Mouse (Mus musculus): ENCODE data around the gene Anks1b. TPM values are rescaled to one million over a fixed set of nuclear protein-coding genes. Genes with fewer than 3 reads are reported as not detected.

Anks1b gene
- polyA plus RNA-seq, 1 experiment from 2014 or later = 1.5 TPM

DNA sequence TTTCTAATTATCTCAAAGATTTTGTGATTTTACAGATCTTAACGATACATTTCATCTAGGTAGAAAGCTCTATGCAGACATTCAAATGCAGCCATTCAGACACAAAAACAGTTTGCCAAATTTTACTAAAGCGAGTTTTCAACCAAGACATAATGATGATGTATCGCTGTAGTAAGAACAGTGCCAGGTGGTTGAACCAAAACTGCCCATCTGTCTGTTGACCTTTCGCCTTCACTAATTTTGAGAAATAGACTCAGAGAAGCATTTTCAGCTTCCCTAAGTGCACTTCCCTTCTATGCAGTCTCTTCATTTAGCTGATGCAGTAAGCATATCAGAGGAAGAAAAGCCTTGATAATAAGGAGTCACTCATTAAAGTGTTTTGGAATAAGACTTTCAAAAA, 527.1 kb downstream of the Anks1b start:
- DNase-seq (ENCODE audit: low spot score) (no peak), ATAC-seq (replicated peaks; ENCODE audit: low FRiP score, low TSS enrichment, low read depth) (no peak)
- Histone ChIP-seq H3K4me1 (replicated peaks; ENCODE audit: control insufficient read depth, insufficient read depth, low read length) (no peaks in the 10 kb centered on the region), H3K9ac (ENCODE audit: low read length) (no peak overlapping the region), H3K36me3 (ENCODE audit: control insufficient read depth, insufficient read depth, low read length) (no peaks in the 10 kb centered on the region), H3K9me3 (ENCODE audit: control insufficient read depth, low read length) (no peaks in the 10 kb centered on the region), H3K27me3 (replicated peaks; ENCODE audit: control insufficient read depth, insufficient read depth, low read length) (no peaks in the 10 kb centered on the region), H3K4me3 (ENCODE audit: low read depth, low read length) (no peak overlapping the region), H3K27ac (ENCODE audit: low read depth) (no peak overlapping the region), H3K4me2 (ENCODE audit: low read length) (no peak overlapping the region)
- WGBS = 89% methylated on average over 4 of the region's 4 CpGs

- H3K9ac ChIP-seq (ENCODE audit: low read length) = no peak overlapping the region
- H3K4me2 ChIP-seq (ENCODE audit: low read length) = no peak overlapping the region
- no peak overlapping the region for H3K4me3 ChIP-seq (ENCODE audit: low read depth, low read length)
- H3K36me3 ChIP-seq (ENCODE audit: control insufficient read depth, insufficient read depth, low read length) = no peaks in the 10 kb centered on the region
- H3K4me1 ChIP-seq (replicated peaks; ENCODE audit: control insufficient read depth, insufficient read depth, low read length) = no peaks in the 10 kb centered on the region
- H3K9me3 ChIP-seq (ENCODE audit: control insufficient read depth, low read length) = no peaks in the 10 kb centered on the region
- no peak overlapping the region for H3K27ac ChIP-seq (ENCODE audit: low read depth)
- ATAC-seq (replicated peaks; ENCODE audit: low FRiP score, low TSS enrichment, low read depth) (no peak), DNase-seq (ENCODE audit: low spot score) (no peak)
- no peaks in the 10 kb centered on the region for H3K27me3 ChIP-seq (replicated peaks; ENCODE audit: control insufficient read depth, insufficient read depth, low read length)
- WGBS = 76% methylated on average over 2 of the region's 2 CpGs
These were observed 535.2 kb downstream of the Anks1b start for GRCm38 (mm10) chr10:90408484-90408883.

- no peaks in the 10 kb centered on the region for H3K36me3 ChIP-seq (ENCODE audit: control insufficient read depth, insufficient read depth, low read length)
- H3K9ac ChIP-seq (ENCODE audit: low read length) = no peak overlapping the region
- no peaks in the 10 kb centered on the region for H3K27me3 ChIP-seq (replicated peaks; ENCODE audit: control insufficient read depth, insufficient read depth, low read length)
- H3K4me3 ChIP-seq (ENCODE audit: low read depth, low read length) = no peak overlapping the region
- no peak overlapping the region for H3K4me2 ChIP-seq (ENCODE audit: low read length)
- 57% methylated on average over 5 of the region's 5 CpGs for WGBS
- H3K4me1 ChIP-seq (replicated peaks; ENCODE audit: control insufficient read depth, insufficient read depth, low read length) = no peaks in the 10 kb centered on the region
- no peak for ATAC-seq (replicated peaks; ENCODE audit: low FRiP score, low TSS enrichment, low read depth)
- no peaks in the 10 kb centered on the region for H3K9me3 ChIP-seq (ENCODE audit: control insufficient read depth, low read length)
- no peak for DNase-seq (ENCODE audit: low spot score)
- no peak overlapping the region for H3K27ac ChIP-seq (ENCODE audit: low read depth)
These were observed 558.2 kb downstream of the Anks1b start for GRCm38 (mm10) chr10:90431527-90431926.

GRCm38 (mm10) chr10:90431974-90432373, 558.7 kb downstream of the Anks1b start:
- H3K4me3 ChIP-seq (ENCODE audit: low read depth, low read length) = no peak overlapping the region
- H3K4me2 ChIP-seq (ENCODE audit: low read length) = no peak overlapping the region
- H3K9me3 ChIP-seq (ENCODE audit: control insufficient read depth, low read length) = no peaks in the 10 kb centered on the region
- ATAC-seq (replicated peaks; ENCODE audit: low FRiP score, low TSS enrichment, low read depth) (no peak), DNase-seq (ENCODE audit: low spot score) (no peak)
- no peaks in the 10 kb centered on the region for H3K27me3 ChIP-seq (replicated peaks; ENCODE audit: control insufficient read depth, insufficient read depth, low read length)
- WGBS = 51% methylated on average over 9 of the region's 9 CpGs
- H3K4me1 ChIP-seq (replicated peaks; ENCODE audit: control insufficient read depth, insufficient read depth, low read length) = no peaks in the 10 kb centered on the region
- no peak overlapping the region for H3K27ac ChIP-seq (ENCODE audit: low read depth)
- H3K9ac ChIP-seq (ENCODE audit: low read length) = no peak overlapping the region
- H3K36me3 ChIP-seq (ENCODE audit: control insufficient read depth, insufficient read depth, low read length) = no peaks in the 10 kb centered on the region

DNA sequence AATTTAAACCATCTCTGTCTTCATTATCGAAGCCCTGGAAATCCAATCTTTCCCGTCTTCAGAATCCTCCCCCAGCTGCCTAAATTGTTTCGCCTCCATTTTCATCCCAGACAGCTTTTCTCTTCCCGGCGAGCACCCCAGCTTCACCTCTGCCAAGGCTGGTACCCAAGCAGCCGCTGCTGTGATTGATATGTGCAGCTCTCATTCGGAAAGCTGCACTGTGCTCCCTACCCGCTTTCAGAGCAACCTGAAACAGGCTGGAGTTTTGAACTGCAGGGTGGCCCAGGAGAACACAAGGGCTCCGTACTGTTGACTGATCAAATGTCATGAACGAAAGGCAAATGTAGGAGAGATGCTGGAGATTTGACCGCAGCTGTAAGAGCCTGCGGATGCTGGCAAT, 559.2 kb downstream of the Anks1b start:
- ATAC-seq (replicated peaks; ENCODE audit: low FRiP score, low TSS enrichment, low read depth) = no peak
- Histone ChIP-seq H3K4me1 (replicated peaks; ENCODE audit: control insufficient read depth, insufficient read depth, low read length) (no peaks in the 10 kb centered on the region), H3K4me3 (ENCODE audit: low read depth, low read length) (no peak overlapping the region), H3K4me2 (ENCODE audit: low read length) (no peak overlapping the region), H3K27ac (ENCODE audit: low read depth) (no peak overlapping the region), H3K27me3 (replicated peaks; ENCODE audit: control insufficient read depth, insufficient read depth, low read length) (no peaks in the 10 kb centered on the region), H3K9me3 (ENCODE audit: control insufficient read depth, low read length) (no peaks in the 10 kb centered on the region), H3K9ac (ENCODE audit: low read length) (no peak overlapping the region), H3K36me3 (ENCODE audit: control insufficient read depth, insufficient read depth, low read length) (no peaks in the 10 kb centered on the region)
- 54% methylated on average over 12 of the region's 12 CpGs for WGBS
- no peak for DNase-seq (ENCODE audit: low spot score)

DNA sequence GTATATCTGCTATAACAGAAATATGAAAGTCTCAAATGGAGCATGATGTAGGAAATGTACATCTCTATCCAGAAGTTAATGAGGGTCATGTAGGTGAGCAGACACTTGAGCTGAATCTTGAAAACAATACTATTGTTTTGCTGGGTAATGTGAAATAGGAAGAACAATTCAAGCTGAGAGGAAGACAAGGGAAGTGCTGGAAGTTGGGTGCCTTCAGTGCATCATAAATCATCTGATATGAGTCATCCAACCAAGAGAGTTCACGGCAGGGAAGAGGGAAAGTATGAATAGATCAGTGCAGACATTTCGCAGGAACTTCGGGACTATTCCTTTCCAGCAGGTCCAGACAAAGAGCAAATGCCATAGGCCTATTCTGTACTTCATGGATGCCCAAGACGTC, 567.7 kb downstream of the Anks1b start:
- H3K27me3 ChIP-seq (replicated peaks; ENCODE audit: control insufficient read depth, insufficient read depth, low read length) = no peaks in the 10 kb centered on the region
- no peak for DNase-seq (ENCODE audit: low spot score)
- no peaks in the 10 kb centered on the region for H3K36me3 ChIP-seq (ENCODE audit: control insufficient read depth, insufficient read depth, low read length)
- H3K4me1 ChIP-seq (replicated peaks; ENCODE audit: control insufficient read depth, insufficient read depth, low read length) = no peaks in the 10 kb centered on the region
- no peak overlapping the region for H3K4me3 ChIP-seq (ENCODE audit: low read depth, low read length)
- 64% methylated on average over 4 of the region's 4 CpGs for WGBS
- H3K27ac ChIP-seq (ENCODE audit: low read depth) = no peak overlapping the region
- ATAC-seq (replicated peaks; ENCODE audit: low FRiP score, low TSS enrichment, low read depth) = no peak
- no peak overlapping the region for H3K9ac ChIP-seq (ENCODE audit: low read length)
- H3K4me2 ChIP-seq (ENCODE audit: low read length) = no peak overlapping the region
- H3K9me3 ChIP-seq (ENCODE audit: control insufficient read depth, low read length) = no peaks in the 10 kb centered on the region

DNA sequence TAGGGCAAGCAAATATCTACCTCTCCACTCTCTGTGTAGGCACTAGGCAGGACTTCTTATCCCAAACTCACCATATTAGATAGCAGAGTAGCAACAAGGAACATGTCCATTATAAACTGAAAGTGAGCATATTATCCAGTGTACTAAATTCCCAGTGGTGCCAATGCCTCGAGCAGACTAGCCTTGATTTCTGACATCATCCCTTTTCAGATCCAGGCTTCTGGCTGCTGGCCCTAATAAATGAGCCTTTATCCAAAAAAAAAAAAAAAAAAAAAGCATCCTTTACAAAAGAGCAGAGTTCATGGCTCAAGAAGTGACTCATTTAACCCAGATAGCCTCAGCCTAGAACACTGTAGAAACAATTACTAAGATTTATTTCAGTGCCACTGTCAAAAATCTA, 568.3 kb downstream of the Anks1b start:
- H3K27ac ChIP-seq (ENCODE audit: low read depth) = no peak overlapping the region
- no peaks in the 10 kb centered on the region for H3K27me3 ChIP-seq (replicated peaks; ENCODE audit: control insufficient read depth, insufficient read depth, low read length)
- no peaks in the 10 kb centered on the region for H3K4me1 ChIP-seq (replicated peaks; ENCODE audit: control insufficient read depth, insufficient read depth, low read length)
- no peak overlapping the region for H3K4me3 ChIP-seq (ENCODE audit: low read depth, low read length)
- no peaks in the 10 kb centered on the region for H3K36me3 ChIP-seq (ENCODE audit: control insufficient read depth, insufficient read depth, low read length)
- ATAC-seq (replicated peaks; ENCODE audit: low FRiP score, low TSS enrichment, low read depth) (no peak), DNase-seq (ENCODE audit: low spot score) (no peak)
- H3K9ac ChIP-seq (ENCODE audit: low read length) = no peak overlapping the region
- H3K9me3 ChIP-seq (ENCODE audit: control insufficient read depth, low read length) = no peaks in the 10 kb centered on the region
- H3K4me2 ChIP-seq (ENCODE audit: low read length) = no peak overlapping the region
- WGBS = 76% methylated on average over 1 of the region's 1 CpGs

- H3K4me2 ChIP-seq (ENCODE audit: low read length) = no peak overlapping the region
- DNase-seq (ENCODE audit: low spot score) (no peak), ATAC-seq (replicated peaks; ENCODE audit: low FRiP score, low TSS enrichment, low read depth) (no peak)
- no peak overlapping the region for H3K4me3 ChIP-seq (ENCODE audit: low read depth, low read length)
- no peaks in the 10 kb centered on the region for H3K4me1 ChIP-seq (replicated peaks; ENCODE audit: control insufficient read depth, insufficient read depth, low read length)
- no peak overlapping the region for H3K27ac ChIP-seq (ENCODE audit: low read depth)
- H3K36me3 ChIP-seq (ENCODE audit: control insufficient read depth, insufficient read depth, low read length) = no peaks in the 10 kb centered on the region
- H3K9me3 ChIP-seq (ENCODE audit: control insufficient read depth, low read length) = no peaks in the 10 kb centered on the region
- H3K27me3 ChIP-seq (replicated peaks; ENCODE audit: control insufficient read depth, insufficient read depth, low read length) = no peaks in the 10 kb centered on the region
- H3K9ac ChIP-seq (ENCODE audit: low read length) = no peak overlapping the region
- WGBS = 78% methylated on average over 2 of the region's 2 CpGs
These were observed 591.6 kb downstream of the Anks1b start for GRCm38 (mm10) chr10:90464906-90465305.

- H3K9ac ChIP-seq (ENCODE audit: low read length) = no peak overlapping the region
- DNase-seq (ENCODE audit: low spot score) = no peak
- ATAC-seq (replicated peaks; ENCODE audit: low FRiP score, low TSS enrichment, low read depth) = no peak
- H3K36me3 ChIP-seq (ENCODE audit: control insufficient read depth, insufficient read depth, low read length) = no peaks in the 10 kb centered on the region
- no peak overlapping the region for H3K27ac ChIP-seq (ENCODE audit: low read depth)
- no peaks in the 10 kb centered on the region for H3K27me3 ChIP-seq (replicated peaks; ENCODE audit: control insufficient read depth, insufficient read depth, low read length)
- no peak overlapping the region for H3K4me3 ChIP-seq (ENCODE audit: low read depth, low read length)
- H3K9me3 ChIP-seq (ENCODE audit: control insufficient read depth, low read length) = no peaks in the 10 kb centered on the region
- no peak overlapping the region for H3K4me2 ChIP-seq (ENCODE audit: low read length)
- WGBS = 89% methylated on average over 6 of the region's 6 CpGs
- H3K4me1 ChIP-seq (replicated peaks; ENCODE audit: control insufficient read depth, insufficient read depth, low read length) = no peaks in the 10 kb centered on the region
These were observed 592.1 kb downstream of the Anks1b start for GRCm38 (mm10) chr10:90465426-90465825.

Data from intestine, embryonic 14.5 days (tissue).